Mouse (Mus musculus) regulatory T cell (primary cell): ENCODE measurements around the gene Ctbs.

ENCODE experiments used
- in situ Hi-C: fragments of 300-600 bp; cut with MboI, MseI; formaldehyde crosslinking; loops from one replicate; pipeline ENCODE4 v1.15.1; 2025; ENCODE audit warnings: high pct_unique_total_duplicates

Ctbs gene

GRCm38 (mm10) chr3:146494941-146495340 lies 45.3 kb downstream of the Ctbs start:
- in situ Hi-C loops: no loop called here

- in situ Hi-C loops: no loop called here
Measured at GRCm38 (mm10) chr3:146498989-146499388, 49.4 kb downstream of the Ctbs start.

- in situ Hi-C loops: loop anchor here (25.0 kb wide), 1 partner anchor 562 kb away; the partner anchor contains the start of gene 2410004B18Rik
Measured at GRCm38 (mm10) chr3:146499431-146500002, 49.9 kb downstream of the Ctbs start, which contains the start of the genes Spata1 and Gng5. Spata1 (minus strand) TSS chr3:146499753. Gng5 (plus strand) TSS chr3:146499807.

GRCm38 (mm10) chr3:146500003-146500809 lies 50.6 kb downstream of the Ctbs start:
- in situ Hi-C loops: loop anchor here (25.0 kb wide), 1 partner anchor 563 kb away; the partner anchor contains the start of gene 2410004B18Rik

- in situ Hi-C loops: loop anchor here (25.0 kb wide), 1 partner anchor 564 kb away; the partner anchor contains the start of gene 2410004B18Rik
Measured at GRCm38 (mm10) chr3:146500810-146501201, 51.2 kb downstream of the Ctbs start.

- in situ Hi-C loops: loop anchor here (25.0 kb wide), 1 partner anchor 564 kb away; the partner anchor contains the start of gene 2410004B18Rik
Measured at GRCm38 (mm10) chr3:146501601-146502123, 52.1 kb downstream of the Ctbs start.

- in situ Hi-C loops: loop anchor here (25.0 kb wide), 1 partner anchor 569 kb away; the partner anchor contains the start of gene 2410004B18Rik
Measured at GRCm38 (mm10) chr3:146506711-146507110, 57.1 kb downstream of the Ctbs start.
